18 mouse cellular contexts compared by ENCODE assay signal in the genomic region with DNA sequence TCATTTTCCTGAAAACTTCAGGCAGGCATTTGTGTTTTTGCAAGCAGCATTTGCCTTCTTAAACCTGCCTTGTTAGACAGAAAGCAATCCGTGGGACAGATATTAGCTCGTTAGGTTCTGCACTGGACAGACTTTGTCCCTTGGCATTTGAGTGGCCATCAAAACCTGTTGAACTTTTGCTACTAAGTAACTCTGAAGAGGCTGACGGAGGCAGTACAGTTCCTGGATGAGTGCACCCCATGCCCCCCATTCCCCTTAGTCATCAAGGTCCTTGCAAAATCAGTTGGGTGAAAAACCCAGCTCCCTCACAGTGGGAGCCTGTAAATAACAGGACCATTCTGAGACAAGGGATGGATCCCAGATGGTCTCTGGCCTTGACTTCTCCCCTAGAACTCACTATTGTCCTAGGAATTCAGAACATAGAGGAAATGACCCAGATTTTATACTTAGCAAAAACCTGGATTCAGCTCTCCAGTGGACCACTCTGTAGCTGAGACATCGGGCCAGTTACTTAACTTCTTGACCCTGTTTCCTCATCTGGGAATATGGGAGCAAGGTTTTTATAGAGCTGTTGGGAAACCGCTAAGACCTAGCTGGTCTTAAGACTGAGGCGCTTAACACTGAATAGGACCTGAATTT. TPM values are rescaled to one million over a fixed set of nuclear protein-coding genes. Genes with fewer than 3 reads are reported as not detected.
A peak's percentile ranks its signal among the peaks of the same experiment; 100 is the strongest.
DNase-seq lines count a peak whose midpoint lies in the region.
"Had no signal": no experiment of that assay in that cellular context is flagged by ENCODE, and none has a peak within 500 bp of the region (broad histone marks: within the 10 kb centered on the region; RNA-seq: fewer than 3 reads in every experiment).

No protein-coding gene starts in this region.

- no peaks in the 10 kb centered on the region for H3K9me3 ChIP-seq in heart, embryonic 10.5 days
- H3K9me3 ChIP-seq: embryonic facial prominence, embryonic 13.5 days; forebrain, embryonic 12.5 days; hindbrain, embryonic 10.5 days; midbrain, embryonic 13.5 days; neural tube, embryonic 13.5 days had no signal

- WGBS in heart, embryonic 10.5 days = 93% methylated on average over 6 of the region's 6 CpGs

- DNase-seq in heart, adult 11 months = peak; percentile 93
- no peak for DNase-seq in heart, embryonic 10.5 days (ENCODE audit: low spot score)
- peak; percentile 45 for DNase-seq in lung, postnatal 36 days
- DNase-seq in lung, postnatal 10 days = no peak
- peak; percentile 58 for DNase-seq in kidney, postnatal 10 days
- no peak for DNase-seq in right cerebral cortex, postnatal 14 days
- DNase-seq in urinary bladder, postnatal 14 days (ENCODE audit: low spot score) = no peak
- no peak for DNase-seq in Muller cell, postnatal 12 days (ENCODE audit: inconsistent ontology term)
- DNase-seq: cerebellum, postnatal 36 days; gastrocnemius, postnatal 14 days; layer of hippocampus, postnatal 36 days; lung, postnatal 14 days; retina, postnatal 1 day had no signal

- H3K27me3 ChIP-seq in heart, embryonic 10.5 days (ENCODE audit: insufficient read depth, poor library complexity, severe bottlenecking) = peaks cover 46% of the 10 kb centered on the region
- H3K27me3 ChIP-seq: embryonic facial prominence, embryonic 13.5 days; forebrain, embryonic 12.5 days had no signal

- no peak overlapping the region for H3K4me3 ChIP-seq in heart, embryonic 10.5 days
- H3K4me3 ChIP-seq: forebrain, embryonic 12.5 days; midbrain, embryonic 13.5 days; neural tube, embryonic 13.5 days had no signal

- H3K27ac ChIP-seq in heart, embryonic 10.5 days = no peak overlapping the region
- H3K27ac ChIP-seq: embryonic facial prominence, embryonic 13.5 days; forebrain, embryonic 12.5 days; hindbrain, embryonic 10.5 days; midbrain, embryonic 13.5 days; neural tube, embryonic 13.5 days had no signal

- peaks cover 14% of the 10 kb centered on the region for H3K4me1 ChIP-seq in heart, embryonic 10.5 days

- no peaks in the 10 kb centered on the region; the same call in 1 of the 2 replicates for H3K36me3 ChIP-seq in heart, embryonic 10.5 days

RNA-seq across cellular contexts. Expression of gene Lrrc8d, which starts 30.5 kb away (rescaled TPM):
- polyA plus RNA-seq in heart, embryonic 10.5 days (2016; fragmentation: Nextera tagmentation; extraction: Ambion mirVana) = 7.6 and 10.8 TPM in 2 replicates

Comparison
In these comparisons a context has a peak if more than half of its experiments do, and no peak if none do; other contexts are left out.
1. DNase-seq: peak in heart, adult 11 months (single experiment), lung, postnatal 36 days (single experiment) and kidney, postnatal 10 days (single experiment); none in heart, embryonic 10.5 days (single experiment), lung, postnatal 10 days (single experiment), right cerebral cortex, postnatal 14 days (single experiment), urinary bladder, postnatal 14 days (single experiment) and Muller cell, postnatal 12 days (single experiment).